Mouse (Mus musculus) 3T3-L1 (cell line): Measurements from ENCODE around the gene Zdhhc25.
A peak's percentile ranks its signal among the peaks of the same experiment; 100 is the strongest.

ENCODE experiments used
- DNase-seq: peaks from one replicate; pipeline ENCODE4 v3.0.0-alpha.2; 2015; ENCODE audit warnings: low read depth, low spot score

Zdhhc25 gene

GRCm38 (mm10) chr15:88600002-88600401 lies at the start of gene Zdhhc25:
TSS of gene Zdhhc25 (plus strand) at chr15:88600302.
- DNase-seq, result no peak

GRCm38 (mm10) chr15:88552852-88553251 lies 47.2 kb upstream of the Zdhhc25 start:
- no peak for DNase-seq

GRCm38 (mm10) chr15:88555476-88555875 lies 44.6 kb upstream of the Zdhhc25 start:
- peak; percentile 62 for DNase-seq

- no peak for DNase-seq
Observed at GRCm38 (mm10) chr15:88560637-88561036, 39.5 kb upstream of the Zdhhc25 start.

DNA sequence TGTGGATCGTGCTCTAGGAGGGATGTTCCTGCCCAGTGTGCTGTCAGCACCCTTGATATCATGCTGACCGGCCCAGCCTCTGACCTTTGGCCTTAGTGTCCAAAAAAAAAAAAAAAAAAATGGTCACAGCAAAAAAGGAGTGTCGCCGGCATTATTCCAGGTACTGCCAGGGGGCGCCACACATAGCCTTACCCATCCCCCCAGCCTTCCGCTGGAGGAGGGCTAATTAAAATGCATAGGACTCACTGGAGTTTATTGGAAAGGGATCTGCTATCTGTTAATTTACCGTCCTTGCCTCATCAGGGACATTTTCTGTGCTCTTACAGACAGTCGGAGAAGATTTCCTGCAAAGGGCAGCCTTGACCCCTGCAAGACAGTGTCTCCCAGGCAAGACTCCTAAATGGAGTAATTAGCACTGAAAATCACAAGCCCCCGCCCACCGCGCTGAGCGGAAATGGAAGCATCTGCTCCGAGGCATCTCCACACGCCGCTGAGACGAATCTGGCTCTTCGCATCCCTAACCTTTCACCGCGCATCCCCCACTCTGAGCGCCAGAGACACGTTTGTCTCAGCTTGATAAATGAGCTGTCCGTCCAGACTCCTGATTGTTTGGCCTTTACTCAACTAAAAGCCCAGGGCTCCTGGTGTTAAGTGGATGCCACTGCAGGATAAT lies 38.9 kb upstream of the Zdhhc25 start:
- DNase-seq, result no peak

- no peak for DNase-seq
Observed at GRCm38 (mm10) chr15:88565307-88565706, 34.8 kb upstream of the Zdhhc25 start.

GRCm38 (mm10) chr15:88565806-88566205 lies 34.3 kb upstream of the Zdhhc25 start:
- DNase-seq, result no peak

GRCm38 (mm10) chr15:88570697-88571096 lies 29.4 kb upstream of the Zdhhc25 start:
- DNase-seq, result no peak

GRCm38 (mm10) chr15:88579461-88579860 lies 20.6 kb upstream of the Zdhhc25 start:
- DNase-seq, result no peak

GRCm38 (mm10) chr15:88602496-88602895 lies 2.4 kb downstream of the Zdhhc25 start:
- no peak for DNase-seq

DNA sequence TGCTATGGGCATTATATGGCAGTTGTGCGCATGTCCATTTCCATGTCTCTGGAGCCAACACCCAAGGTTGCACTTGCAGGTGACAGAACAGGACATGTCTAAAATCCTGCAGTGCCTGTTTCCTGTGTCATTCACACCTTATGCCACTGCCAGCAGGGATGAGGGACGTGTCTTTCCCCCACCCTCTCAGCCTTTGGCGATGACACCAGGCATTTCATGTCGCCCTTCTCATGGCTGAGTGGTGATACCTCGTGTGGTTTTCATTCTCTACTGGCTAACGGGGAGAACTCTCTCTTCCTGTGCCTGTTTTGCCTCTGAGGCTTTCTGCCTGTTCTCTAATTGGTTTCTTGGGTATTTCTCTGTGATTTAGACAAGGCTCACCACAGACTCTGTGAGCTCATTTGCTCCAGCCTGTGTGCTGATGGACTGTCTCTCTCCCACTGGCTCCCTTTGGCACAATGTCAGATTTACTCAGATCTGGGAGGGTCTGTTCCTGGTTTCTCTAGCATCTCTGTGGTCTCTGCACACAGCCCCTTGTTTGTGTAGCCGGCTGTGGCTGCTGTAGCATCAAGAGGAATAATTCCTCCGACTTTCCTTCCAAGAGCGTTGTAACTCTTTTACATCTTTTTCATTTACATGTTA lies 3.1 kb downstream of the Zdhhc25 start:
- DNase-seq, result no peak

DNA sequence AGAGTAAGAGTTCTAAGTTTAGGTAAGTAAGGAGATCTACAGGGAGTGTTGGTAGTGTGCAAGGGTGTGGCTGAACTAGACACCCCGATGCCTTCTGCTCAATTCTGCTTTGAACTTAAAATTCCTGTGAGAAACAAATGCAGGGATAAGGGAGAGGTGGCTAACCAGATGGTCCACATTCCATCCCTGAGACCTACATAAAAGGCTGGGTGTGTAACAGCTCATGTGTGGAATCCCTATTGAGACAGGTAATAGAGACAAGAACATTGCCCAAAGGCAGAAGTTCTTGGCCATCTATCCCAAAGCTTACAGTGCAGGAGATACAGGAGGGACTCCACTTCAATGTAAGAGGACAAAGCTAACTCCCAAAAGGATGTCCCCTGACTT lies 3.6 kb downstream of the Zdhhc25 start:
- DNase-seq, result no peak

- DNase-seq, result no peak
Observed at GRCm38 (mm10) chr15:88604669-88605414, 4.7 kb downstream of the Zdhhc25 start.

DNA sequence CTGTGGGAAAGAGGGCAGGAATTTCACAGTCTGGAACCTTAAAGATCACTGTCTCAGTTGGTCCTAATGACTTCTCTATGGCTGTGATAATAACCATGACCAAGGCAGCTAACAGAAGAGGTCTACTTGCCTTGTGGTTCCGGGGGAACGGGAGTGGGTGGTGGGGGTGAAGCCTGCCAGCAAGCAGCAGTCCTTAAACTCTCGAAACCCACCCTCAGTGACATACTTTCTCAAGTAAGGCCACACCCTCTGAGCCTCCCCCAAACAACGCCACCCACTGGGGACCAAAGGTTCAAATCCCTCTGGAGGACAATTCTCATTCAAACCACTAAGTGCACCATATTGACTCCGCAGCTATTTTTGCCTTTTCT lies 5.3 kb downstream of the Zdhhc25 start:
- no peak for DNase-seq

- DNase-seq, result no peak
Observed at GRCm38 (mm10) chr15:88617125-88617524, 17.0 kb downstream of the Zdhhc25 start.

- peak; percentile 4 for DNase-seq
Observed at GRCm38 (mm10) chr15:88618008-88618773, 18.1 kb downstream of the Zdhhc25 start.

- no peak for DNase-seq
Observed at GRCm38 (mm10) chr15:88620017-88620416, 19.9 kb downstream of the Zdhhc25 start.

DNA sequence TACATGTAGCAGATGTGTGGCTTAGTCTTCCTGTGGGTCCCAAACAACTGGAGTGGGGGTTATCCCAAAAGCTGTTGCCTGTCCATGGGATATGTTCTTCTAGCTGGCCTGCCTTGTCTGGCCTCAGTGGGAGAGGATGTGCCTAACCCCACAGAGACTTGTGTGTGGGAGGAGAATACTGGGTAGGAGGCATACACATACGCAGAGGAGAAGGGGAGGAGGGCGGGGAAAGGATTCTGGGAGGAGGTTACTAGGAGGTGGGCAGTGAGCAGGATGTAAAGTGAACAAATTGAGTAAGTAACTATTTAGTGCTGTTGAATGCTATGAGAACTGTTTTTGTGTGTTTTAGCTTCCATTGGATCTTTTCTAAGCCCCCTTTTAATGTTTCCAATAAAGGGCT lies 23.8 kb downstream of the Zdhhc25 start:
- DNase-seq, result no peak

DNA sequence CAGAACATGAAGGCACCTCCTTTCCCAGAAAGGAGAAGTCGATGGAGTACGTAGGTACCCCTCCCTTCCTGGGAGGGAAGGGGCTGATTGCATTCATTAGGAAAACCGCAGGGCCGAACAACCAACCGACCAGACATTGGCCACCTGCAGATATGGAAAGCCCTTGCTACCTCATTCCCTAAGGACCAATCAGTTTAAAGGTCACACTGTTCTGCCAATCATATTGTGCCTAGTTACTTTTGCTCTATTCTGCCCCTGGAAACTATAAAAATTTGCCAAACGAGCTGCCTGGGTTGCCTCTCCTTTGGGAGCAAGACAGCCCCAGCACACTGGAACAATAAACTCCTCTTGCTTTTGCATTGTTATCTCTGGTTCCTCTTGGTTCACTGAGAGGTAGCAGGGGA lies 24.8 kb downstream of the Zdhhc25 start:
- DNase-seq, result no peak

DNA sequence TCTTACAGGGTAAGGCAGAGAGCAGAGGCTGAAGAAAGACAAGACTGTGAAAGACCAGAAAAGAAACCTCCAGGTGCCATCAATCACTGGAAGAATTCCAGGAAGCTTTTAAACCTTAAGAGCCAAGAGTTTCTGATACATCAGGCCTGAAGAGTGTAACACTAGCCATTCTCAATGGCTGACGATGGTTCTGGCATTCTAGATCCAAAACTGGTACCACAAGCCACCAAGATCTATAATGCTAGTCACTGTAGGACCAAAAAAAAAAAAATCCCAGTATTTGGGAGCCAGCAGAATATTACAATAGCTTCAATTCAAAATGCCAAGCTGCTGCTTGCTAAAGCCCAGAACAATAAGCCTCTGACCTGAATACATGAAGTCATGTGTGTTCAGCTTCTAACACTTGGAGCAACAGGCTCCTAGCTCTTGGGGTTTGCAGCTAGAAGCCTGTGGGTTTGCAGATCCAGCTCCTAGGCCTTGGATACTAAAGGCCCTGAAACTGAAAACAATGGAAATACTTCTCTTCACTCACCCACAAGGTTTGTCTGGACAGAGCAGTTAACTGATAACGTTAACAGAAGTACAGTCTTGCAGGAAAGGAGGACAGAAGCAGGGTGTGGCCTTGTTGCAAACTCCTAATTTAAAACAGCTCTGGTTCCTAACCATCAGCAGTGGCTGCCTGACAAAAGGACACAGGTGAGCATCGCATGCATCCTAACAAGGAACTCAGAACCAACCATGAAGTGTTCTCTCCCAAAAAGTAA lies 25.4 kb downstream of the Zdhhc25 start:
- DNase-seq, result no peak

DNA sequence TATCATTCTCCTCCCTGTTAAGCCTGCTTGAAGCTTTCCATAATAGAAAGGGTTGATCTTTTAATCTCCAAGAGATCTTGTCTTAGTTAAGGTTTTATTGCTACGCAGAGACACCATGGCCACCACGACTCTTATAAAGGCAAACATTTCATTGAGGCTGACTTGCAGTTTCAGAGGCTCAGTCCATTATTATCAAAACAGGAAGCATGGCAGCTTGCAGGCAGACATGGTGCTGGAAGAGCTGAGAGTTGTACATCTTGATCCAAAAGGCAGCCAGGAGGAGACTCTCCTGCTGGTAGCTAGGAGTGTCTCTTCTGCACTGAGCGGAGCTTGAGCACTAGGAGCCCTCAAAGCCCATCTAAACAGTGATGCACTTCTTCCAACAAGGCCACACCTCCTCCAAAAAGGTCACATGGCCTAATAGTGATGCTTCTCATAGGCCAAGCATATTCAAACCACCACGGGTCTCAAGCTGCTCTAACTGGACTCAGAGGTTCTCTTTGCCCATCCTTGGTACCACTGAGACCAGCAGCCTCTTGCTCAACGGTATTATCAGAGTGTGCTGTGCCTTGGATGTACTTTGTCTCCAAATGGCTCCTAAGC lies 26.9 kb downstream of the Zdhhc25 start:
- no peak for DNase-seq
